Mouse (Mus musculus): Measurements from ENCODE around the gene Mecp2.
A peak's percentile ranks its signal among the peaks of the same experiment; 100 is the strongest.
"Not testable (repeated sequence)": the region's sequence is repeated elsewhere in the genome, so short reads cannot be mapped to it uniquely, and the experiment has no call there.

Mecp2 gene

GRCm38 (mm10) chrX:74135263-74135662 lies at the start of gene Mecp2:
Gene Mecp2 (minus strand): TSS chrX:74135363.
- not testable (repeated sequence) for DNase-seq (ENCODE audit: low read depth, low spot score)

GRCm38 (mm10) chrX:74176959-74177358 lies 41.8 kb upstream of the Mecp2 start, which contains the start of gene Tktl1:
Gene Tktl1 (plus strand): TSS chrX:74177259.
- no peak for DNase-seq (ENCODE audit: low read depth, low spot score)

GRCm38 (mm10) chrX:74167738-74168137 lies 32.6 kb upstream of the Mecp2 start, which contains the start of gene Tex28:
Gene Tex28 (minus strand): TSS chrX:74167838.
- DNase-seq (ENCODE audit: low read depth, low spot score) = no peak

DNA sequence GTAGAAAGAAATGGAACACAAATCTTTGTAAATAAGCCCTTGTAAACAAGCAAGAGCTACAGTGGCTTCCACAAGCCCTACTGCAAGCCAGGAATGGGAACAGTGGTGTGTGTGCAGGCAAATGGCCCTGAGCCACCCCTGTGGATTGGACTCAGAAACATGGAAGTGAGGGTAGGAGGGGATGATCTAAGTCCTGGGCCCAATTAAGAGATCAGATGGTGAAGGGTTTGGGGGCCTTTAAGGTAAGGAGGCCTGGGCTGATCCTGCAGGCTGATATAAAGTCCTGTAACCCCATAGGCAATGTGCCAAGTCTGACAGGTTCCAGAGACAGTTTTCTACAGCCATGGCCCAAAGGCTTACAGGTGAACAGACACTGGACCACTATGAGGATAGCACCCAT lies 8.0 kb downstream of the Mecp2 start, which contains the start of gene Opn1mw:
Opn1mw (plus strand) TSS at position 301 of the 400 bp plus-strand sequence.
- DNase-seq (ENCODE audit: low read depth, low spot score) = no peak

DNA sequence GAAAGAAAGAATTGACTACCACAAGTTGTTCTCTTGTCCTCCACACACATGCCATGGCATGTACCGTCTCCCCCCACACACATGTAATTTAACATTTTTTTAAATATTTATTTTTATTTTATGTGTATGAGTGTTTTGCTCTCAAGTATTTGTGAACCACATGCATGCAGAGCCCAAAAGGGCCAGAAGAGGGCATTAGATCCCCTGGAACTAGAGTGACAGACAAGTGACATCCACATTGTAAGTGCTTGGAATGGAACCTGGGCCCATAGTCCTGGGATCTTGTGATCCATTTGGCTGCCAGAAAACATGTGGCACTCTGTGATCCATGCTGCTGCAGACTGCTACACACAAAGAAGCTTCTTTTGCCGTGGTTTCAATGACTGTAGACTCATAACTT lies 10.2 kb downstream of the Mecp2 start:
- DNase-seq (ENCODE audit: low read depth, low spot score) = no peak

- DNase-seq (ENCODE audit: low read depth, low spot score) = peak; percentile 16
Measured at GRCm38 (mm10) chrX:74115511-74115910, 19.7 kb downstream of the Mecp2 start.

GRCm38 (mm10) chrX:74114036-74114435 lies 21.1 kb downstream of the Mecp2 start:
- no peak for DNase-seq (ENCODE audit: low read depth, low spot score)

- no peak for DNase-seq (ENCODE audit: low read depth, low spot score)
Measured at GRCm38 (mm10) chrX:74108747-74109146, 26.4 kb downstream of the Mecp2 start.

GRCm38 (mm10) chrX:74105916-74106315 lies 29.2 kb downstream of the Mecp2 start:
- no peak for DNase-seq (ENCODE audit: low read depth, low spot score)

DNA sequence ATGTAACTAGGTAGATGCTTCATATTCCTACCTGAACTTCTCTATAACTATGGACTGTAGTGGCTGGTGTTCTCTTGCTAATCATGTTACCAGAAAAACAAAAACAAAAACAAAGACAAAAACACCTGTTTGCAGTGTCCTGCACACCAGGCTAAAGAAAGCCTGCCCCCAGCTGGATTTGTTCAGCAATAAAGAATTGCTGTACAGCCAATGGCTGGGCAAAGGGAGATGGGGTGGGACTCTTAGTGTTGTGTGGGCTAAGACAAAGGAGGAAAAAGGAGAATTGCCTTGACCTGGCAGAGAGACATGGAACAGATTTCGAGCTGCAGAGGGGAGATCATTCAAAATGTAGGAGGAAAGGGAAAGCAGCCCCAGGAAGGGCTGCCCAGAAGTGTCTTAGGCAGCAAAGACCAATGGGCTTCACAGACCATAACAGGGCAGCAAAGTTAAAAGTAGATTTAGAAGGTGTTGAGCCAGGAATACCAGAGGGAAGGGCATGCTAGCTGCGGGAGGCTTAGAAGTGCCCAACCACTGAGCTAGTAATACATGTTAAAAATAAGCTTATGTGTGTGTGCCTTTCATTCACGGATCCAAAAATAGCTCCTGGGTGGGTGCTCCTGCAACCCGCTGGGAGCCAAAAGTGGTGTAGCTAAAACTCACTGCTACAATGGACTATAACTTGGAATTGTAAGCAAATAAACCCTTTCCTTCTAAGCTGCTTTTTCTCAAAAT lies 31.5 kb downstream of the Mecp2 start:
- DNase-seq (ENCODE audit: low read depth, low spot score) = no peak

DNA sequence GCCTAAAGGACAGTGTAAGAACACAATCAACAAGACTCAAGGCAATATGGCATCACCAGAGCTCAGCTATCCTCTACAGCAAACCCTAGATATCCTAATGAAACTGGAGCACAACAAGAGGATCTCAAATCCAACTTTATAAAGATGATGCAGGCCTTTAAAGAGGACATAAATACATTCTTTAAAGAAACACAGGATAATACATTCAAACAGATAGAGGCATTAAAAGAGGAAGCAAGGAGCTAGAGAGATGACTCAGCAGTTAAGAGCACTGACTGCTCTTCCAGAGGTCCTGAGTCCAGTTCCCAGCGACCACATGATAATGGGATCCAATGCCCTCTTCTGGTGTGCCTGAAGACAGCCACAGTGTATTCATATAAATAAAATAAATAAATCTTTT lies 40.0 kb downstream of the Mecp2 start:
- no peak for DNase-seq (ENCODE audit: low read depth, low spot score)

GRCm38 (mm10) chrX:74085601-74086038 lies 49.5 kb downstream of the Mecp2 start:
- DNase-seq (ENCODE audit: low read depth, low spot score) = peak; percentile 89

DNA sequence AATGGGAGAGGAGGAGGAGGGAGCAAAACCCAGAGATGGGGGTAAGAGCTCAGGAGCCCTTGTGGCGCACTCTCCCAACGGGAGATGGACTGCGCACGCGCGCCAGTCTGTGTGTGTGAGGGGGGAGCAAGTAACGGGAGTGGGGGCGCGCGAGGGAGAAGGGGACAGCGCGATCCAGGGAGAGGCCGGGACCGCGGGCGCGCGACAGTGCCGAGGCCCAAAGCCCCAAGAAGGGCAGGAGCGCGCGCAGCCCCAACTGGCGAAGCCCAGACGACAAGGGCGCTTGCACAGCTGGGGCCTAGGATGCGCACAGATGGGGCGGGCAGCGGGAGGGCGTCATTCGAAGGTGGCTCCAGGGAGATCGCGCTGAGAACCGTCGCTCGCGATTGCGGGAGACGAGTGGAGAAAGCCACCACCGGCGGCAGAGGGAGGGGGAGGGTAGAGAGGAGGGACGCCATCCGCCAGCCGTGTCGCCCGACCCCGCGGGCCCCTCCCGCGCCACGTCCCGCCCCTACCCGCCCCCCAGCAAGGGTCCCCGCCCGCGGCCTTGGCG lies 50.1 kb downstream of the Mecp2 start:
- DNase-seq (ENCODE audit: low read depth, low spot score) = peak; percentile 46

- no peak for DNase-seq (ENCODE audit: low read depth, low spot score)
Measured at GRCm38 (mm10) chrX:74084276-74084837, 50.8 kb downstream of the Mecp2 start.

DNA sequence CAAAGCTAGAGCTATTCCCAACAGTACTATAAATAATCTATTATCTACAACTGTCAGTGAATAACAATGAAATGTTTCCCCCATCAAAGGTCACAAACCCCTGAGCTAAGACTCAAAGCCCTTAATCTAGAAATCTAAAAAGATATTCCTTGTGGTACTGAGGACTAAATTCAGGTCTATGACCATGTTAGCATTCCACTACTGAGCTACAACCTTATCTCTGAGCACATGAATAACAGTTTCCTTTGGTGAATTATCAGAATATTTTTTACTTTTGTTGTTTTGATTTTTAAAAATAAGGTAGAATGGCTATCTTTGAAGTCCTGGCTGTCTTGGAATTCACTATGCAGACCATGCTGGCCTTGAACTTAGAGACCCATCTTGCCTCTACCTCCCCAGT lies 64.4 kb downstream of the Mecp2 start:
- DNase-seq (ENCODE audit: low read depth, low spot score) = no peak

GRCm38 (mm10) chrX:74067891-74068290 lies 67.3 kb downstream of the Mecp2 start:
- no peak for DNase-seq (ENCODE audit: low read depth, low spot score)

DNA sequence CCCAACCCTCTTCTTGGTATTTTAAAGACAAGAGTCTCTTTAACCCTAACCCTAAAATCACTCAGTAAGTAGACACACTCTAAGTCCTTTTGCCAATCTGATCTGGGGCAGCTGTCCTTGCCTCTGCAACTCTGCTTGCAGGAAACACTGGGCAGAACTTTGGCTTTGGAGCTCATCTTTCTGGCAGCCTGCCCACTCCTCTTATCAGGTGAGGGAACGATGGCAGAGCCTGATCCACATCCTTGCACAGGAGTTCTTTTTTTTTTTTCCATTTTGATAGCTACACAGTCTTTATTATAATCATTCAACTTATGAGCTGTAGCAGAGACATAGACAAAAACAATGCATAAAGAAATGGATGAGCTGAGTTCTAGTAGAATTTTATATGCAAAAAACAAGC lies 90.1 kb downstream of the Mecp2 start:
- DNase-seq (ENCODE audit: low read depth, low spot score) = no peak

DNA sequence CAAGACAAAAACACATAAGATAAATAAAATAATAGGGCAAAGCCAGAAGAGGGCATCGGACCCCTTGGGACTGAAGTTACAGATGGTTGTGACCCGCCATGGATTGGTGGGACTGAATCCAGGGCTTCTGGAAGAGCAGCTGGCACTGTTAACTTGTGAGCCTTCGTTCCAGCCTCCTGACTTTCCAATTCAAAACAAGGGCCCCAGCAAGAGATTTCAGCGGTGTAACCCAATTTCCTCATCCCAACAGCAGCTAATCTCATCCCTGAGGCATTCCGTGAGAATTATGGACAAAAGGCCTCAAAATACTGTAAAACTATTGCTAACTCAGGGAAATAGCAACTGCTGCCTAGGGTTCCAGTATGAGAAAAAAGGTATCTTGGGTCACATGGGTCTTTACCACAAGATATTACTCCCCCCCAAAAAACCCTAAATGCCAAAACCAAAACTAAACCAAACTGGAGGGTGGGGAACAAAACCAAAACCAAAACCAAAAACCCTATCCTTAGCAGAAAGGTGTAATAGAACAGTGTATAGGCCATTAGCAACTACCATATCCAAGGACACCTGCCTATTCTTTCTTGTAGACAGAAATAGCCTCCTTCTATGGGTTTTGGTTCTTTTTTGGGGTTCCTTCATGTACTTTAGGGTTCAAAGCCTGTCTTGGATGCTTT lies 97.3 kb downstream of the Mecp2 start:
- DNase-seq (ENCODE audit: low read depth, low spot score) = no peak

DNA sequence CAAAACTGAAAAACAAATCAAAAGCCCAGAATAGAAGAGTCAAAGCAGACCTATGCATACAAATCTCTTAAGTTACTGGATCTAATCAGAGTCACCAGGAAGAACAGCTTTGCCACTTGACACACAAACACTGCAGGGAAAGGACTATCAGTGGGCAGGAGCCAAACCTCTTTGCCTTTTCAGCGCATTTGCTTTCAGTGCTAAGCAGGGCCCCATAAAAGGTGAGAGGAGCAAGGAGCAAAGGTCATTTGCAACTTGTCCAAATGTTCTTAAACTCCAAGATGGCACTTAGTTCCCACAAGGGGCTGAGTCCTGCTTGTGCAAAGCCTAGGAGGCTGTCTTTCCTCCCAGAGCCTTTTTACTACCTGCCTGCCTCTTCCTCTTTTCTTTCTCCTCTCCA lies 105.2 kb downstream of the Mecp2 start:
- DNase-seq (ENCODE audit: low read depth, low spot score) = no peak

GRCm38 (mm10) chrX:74023188-74024049 lies 111.7 kb downstream of the Mecp2 start, which contains the start of gene Irak1:
Gene Irak1 (minus strand): TSS chrX:74023918.
- no peak for DNase-seq (ENCODE audit: low read depth, low spot score)

- DNase-seq (ENCODE audit: low read depth, low spot score) = no peak
Measured at GRCm38 (mm10) chrX:74022795-74023187, 112.4 kb downstream of the Mecp2 start.

Data from WW6 (cell line).